Mouse (Mus musculus) liver, adult (tissue): ENCODE data around the gene Papss1.
A peak's percentile ranks its signal among the peaks of the same experiment; 100 is the strongest.

Experiments used
- GATA4 ChIP-seq: IDR thresholded peaks from 2 replicates; pipeline ENCODE4 v1.6.1; 2014; ENCODE audit warnings: mild to moderate bottlenecking, low read length; ENCODE audit not compliant: insufficient replicate concordance

Gene Papss1

GRCm38 (mm10) chr3:131564430-131565256 is at the start of gene Papss1:
Papss1 (plus strand) TSS chr3:131564768.
- TF ChIP-seq GATA4, result peak; percentile 28; the same call in 1 of the 2 replicates

GRCm38 (mm10) chr3:131516332-131516999 is 48.1 kb upstream of the Papss1 start:
- TF ChIP-seq GATA4, result no peak

- no peak for TF ChIP-seq GATA4
Measured at GRCm38 (mm10) chr3:131517756-131518155, 46.8 kb upstream of the Papss1 start.

DNA sequence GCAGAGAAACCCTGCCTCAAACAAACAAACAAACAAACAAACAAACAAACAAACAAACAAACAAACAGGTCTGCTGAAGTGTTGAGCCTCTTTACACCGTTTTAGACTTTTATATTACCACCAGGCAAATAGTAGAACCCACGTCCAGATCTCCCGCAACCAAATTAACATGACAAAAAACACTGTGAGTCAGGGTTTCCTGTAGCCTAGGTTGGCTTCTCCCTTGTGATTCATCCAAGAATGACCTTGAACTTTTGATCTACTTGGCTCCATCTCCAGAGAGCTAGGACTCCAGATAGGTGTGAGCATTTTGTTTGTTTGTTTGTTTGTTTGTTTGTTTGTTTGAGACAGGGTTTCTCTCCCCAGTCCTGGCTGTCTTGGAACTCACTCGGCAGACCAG is 43.4 kb upstream of the Papss1 start:
- TF ChIP-seq GATA4, result no peak

DNA sequence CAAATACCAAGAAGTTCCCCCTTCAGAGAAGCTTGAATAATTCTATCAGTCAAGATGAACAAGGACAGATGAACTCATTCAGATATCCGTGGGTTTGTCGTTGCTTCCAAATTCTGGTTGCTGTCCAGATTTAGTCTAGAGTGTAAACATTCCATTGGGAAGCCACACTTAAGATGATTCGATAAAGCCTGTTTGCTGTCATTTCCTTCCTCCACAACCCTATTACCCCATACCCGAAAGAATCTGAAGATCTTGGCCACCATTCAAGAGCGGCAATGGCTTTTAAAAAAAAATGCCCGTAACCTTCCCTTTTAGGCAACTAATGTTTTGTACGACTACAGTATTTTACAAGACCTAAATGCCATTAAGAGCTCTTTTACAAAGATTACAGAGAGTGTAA is 42.3 kb upstream of the Papss1 start:
- no peak for TF ChIP-seq GATA4

GRCm38 (mm10) chr3:131523749-131524148 is 40.8 kb upstream of the Papss1 start:
- no peak for TF ChIP-seq GATA4

GRCm38 (mm10) chr3:131524210-131524609 is 40.4 kb upstream of the Papss1 start:
- TF ChIP-seq GATA4, result no peak

DNA sequence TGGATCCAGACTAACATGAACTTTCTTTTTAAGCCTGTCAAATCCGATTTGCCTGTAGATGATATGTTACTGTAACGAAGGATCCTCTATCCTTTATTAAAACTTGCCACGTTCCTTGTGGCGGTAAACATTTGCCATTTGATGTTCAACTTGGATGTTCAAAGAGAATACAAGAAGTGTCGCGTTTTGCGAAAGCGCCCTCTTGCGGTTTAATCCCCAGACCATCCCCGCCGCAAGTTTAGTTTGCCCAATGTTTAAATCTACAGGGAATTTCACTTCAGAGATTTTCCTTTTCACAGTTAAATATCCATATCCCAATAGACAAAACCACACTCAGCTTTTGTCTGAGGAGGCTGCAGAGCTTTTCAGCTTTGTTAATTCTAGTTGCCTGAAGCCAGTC is 39.8 kb upstream of the Papss1 start:
- no peak for TF ChIP-seq GATA4

- TF ChIP-seq GATA4, result no peak
Measured at GRCm38 (mm10) chr3:131525229-131525628, 39.3 kb upstream of the Papss1 start.

DNA sequence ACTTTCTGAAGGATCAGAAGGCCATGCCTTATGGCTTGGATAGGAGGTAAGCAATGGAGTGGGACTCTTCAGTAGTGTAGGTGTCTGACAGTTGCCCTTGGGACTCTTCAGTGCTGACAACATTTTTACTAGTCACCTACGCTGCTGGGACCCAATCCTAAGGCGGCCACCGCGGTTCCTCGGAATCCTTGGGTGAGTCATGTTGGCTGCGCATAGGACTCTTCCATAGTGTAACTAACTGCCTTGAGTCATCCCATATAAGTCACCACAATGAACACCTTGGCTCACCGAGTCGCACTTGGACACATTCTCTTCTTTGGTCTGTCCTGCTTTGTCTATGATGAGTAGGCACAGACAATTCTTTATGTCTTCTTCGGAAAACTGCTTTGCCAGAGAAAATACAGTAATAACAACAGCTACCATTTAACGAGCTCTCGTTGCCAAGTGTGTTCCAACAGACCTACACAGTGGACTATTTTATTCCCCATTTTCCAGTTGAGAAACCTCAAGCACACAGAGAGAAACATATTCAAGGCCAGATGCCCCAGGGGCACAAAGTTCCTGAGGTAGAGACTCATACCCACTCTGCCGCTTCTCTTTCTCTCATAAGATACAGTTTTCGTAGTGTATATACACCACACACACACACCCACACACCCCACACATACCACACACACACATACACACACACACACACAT is 23.2 kb upstream of the Papss1 start:
- no peak for TF ChIP-seq GATA4

GRCm38 (mm10) chr3:131550046-131550445 is 14.5 kb upstream of the Papss1 start:
- TF ChIP-seq GATA4, result no peak

GRCm38 (mm10) chr3:131552349-131553254 is 12.0 kb upstream of the Papss1 start:
- no peak for TF ChIP-seq GATA4

GRCm38 (mm10) chr3:131555771-131556170 is 8.8 kb upstream of the Papss1 start:
- TF ChIP-seq GATA4, result no peak

GRCm38 (mm10) chr3:131561591-131561990 is 3.0 kb upstream of the Papss1 start:
- no peak for TF ChIP-seq GATA4

DNA sequence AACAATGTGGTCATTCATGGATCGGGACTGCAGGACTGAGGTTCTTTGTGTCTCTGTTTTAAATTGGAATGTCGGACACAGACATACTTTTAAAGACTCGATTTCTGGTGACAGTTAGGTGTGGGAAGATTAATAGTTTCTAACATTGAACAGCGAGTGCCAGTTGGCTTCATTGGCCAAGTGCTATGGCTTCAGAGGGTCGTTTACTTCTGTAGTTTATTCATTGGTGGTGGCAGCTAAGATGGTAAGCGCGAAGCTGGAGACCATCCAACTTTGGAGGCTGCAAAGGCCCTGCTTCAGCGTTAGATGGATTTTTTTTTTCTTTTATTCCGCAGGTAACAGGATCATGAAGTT is 666 bp downstream of the Papss1 start:
- TF ChIP-seq GATA4, result no peak
